Mouse (Mus musculus) gastrocnemius, postnatal 36 days (tissue): ENCODE data around the gene Nek7. TPM values are rescaled to one million over a fixed set of nuclear protein-coding genes. Genes with fewer than 3 reads are reported as not detected.

Source experiments
- DNase-seq, 2 experiments: peaks; one replicate each; pipeline ENCODE4 v3.0.0; 2022
- intact Hi-C: fragments of 180-260 bp; cut with DNase I; formaldehyde crosslinking; loops from one replicate; pipeline ENCODE4 v1.15.1; 2025
- long read RNA-seq, 2 experiments: library from polyadenylated mRNA; stranded (forward); transcript quantifications; one replicate each; pipeline ENCODE4 v2.0.0; 2021
- total RNA-seq, 2 experiments: library from RNA; stranded (reverse); gene quantifications; 2 replicates each; pipeline ENCODE4 v1.2.3; 2021

Gene Nek7
- total RNA-seq = 10 to 100 TPM; 85.8 to 90.1 TPM
- long read RNA-seq, experiment 1, full-length matches to known transcripts = 60 of 89 reads
- long read RNA-seq, experiment 1, partial matches to known transcripts = 7 of 89 reads
- long read RNA-seq, experiment 1, other reads (novel, unspliced or antisense) = 22 of 89 reads
- long read RNA-seq, experiment 2, full-length matches to known transcripts = 66 of 85 reads
- long read RNA-seq, experiment 2, partial matches to known transcripts = 4 of 85 reads
- long read RNA-seq, experiment 2, other reads (novel, unspliced or antisense) = 15 of 85 reads

DNA sequence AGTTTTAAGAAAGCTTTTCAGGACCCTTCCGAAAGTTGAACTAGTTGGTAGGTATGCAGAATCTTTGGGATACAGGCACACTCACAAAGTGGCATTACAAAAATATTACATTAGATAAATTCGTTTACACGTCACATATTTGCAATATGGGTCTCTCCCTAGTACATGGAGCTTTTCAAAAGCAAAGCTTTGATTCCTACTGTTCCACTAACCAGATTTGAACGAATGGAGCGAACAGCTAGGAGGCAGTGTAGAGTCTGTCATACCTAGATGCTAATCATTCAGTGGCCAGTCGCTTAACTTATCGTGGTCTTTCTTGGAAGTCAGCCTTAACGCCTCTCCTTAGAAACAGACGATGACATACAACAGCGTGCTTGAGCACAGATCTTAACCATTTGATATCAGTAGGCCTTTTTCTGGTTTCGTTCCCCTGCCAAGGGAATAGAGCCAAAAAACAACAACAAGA is at the start of gene Nek7:
Gene Nek7 (minus strand): TSS at position 146 of the 466 bp plus-strand sequence.
- DNase-seq = no peak
- intact Hi-C loops = loop anchor here (5.0 kb wide), 1 partner anchor 38 kb away; no protein-coding TSS in a partner anchor

DNA sequence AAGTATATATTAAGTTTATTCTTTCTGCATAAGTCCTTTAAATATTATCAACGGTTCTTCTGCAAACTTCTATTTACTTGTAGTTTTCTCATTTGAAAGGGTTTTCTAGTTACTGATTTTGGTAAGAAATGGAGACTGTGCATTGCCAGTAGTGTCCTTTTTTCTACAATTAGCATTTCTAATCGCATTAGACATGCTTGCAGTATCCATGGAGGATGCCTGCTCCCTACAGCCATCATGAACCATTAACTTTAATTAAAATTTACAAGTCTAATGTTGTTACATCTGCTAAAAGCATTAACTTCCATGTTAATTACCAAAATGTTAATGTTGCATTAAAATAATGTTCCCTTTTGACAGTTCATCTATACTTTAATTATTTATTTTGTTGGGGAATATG is 42.4 kb upstream of the Nek7 start:
- DNase-seq = no peak
- intact Hi-C loops = no loop called here

DNA sequence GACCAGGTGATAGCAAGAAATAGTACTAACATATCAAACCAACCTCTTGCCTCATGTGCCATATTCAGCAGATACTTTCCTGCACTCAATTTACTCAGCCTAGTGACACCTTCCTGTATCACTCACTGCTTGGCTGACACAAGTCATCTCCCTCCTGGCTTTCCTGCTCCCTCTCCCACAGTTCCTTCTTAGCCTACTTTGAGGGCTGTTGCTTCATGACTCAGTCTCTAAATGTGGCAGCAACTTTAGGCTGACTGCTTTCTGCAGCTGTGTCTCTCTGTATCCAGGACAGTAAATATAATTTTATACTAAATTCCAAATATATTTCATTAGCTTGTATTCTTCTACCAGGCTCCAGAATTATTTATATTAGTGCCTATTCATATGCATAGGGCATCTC is 34.3 kb upstream of the Nek7 start:
- intact Hi-C loops = no loop called here
- DNase-seq = no peak

DNA sequence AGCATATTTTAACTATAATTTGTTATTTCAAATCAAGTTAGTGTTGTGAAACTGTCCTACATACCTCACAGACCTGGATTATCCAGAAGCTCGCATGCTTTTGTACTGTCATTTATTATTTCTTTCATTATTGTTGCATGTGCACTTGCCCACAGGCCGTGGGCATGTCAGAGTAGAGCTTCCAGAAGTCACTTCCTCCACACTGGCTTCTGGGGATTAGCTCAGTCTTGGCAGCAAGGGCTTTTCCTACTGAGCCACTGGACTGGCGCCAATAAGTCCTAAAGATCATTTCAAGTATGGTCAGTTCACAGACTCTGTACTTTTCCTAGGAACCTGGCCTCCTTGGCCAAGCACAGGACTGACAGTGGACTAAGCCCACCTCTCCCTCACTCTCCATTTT is 25.1 kb upstream of the Nek7 start:
- intact Hi-C loops = no loop called here
- no peak for DNase-seq

DNA sequence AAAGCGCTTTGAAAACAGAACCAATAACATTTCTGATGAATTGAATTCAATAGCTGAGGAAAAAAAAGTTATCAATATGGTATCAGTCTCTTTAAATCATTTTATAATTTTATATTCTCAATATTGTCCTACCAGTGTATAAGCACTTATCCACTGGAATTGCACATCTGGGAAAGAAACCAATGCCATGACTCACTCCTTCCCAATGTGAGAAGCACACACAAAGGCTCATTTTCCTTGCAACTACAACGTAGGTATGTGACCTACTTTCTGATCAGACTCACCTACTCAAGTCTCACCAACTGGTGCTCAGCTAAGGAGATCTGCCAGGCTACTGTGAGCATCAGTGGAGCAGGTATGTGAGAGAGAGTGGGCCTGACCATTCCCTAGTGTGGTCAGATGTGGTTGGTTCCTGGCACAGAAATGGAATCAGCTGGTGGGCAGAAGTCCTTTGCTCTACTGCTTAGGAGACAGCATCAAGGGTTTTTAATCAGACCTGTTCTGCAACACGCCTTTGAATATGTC is 23.4 kb upstream of the Nek7 start:
- no peak for DNase-seq
- intact Hi-C loops = no loop called here

DNA sequence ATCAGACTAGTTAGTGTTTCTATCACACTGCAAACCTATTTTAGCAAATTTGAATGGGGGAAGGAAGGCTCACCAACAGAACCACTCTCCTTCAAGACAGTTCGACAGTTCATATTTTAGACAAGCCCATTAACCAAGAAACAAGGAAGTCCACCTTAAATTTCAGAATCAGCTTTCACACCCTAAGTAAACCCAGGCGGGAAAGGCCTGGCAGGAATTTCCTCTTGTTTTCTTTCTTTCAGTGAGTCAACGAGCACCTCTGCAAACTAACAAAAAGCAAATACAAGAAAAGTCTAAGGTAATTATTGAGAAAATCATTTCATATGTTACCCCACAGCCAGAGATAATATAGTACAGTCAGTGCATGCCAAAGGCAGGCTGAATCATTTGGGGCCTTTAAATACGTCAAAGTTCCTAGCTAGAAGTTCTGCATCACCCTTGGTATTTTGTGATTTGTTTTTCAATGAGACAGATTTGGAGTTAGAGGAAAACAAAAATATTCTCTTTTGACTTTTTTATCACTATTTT is 21.1 kb upstream of the Nek7 start:
- DNase-seq = no peak
- intact Hi-C loops = no loop called here

DNA sequence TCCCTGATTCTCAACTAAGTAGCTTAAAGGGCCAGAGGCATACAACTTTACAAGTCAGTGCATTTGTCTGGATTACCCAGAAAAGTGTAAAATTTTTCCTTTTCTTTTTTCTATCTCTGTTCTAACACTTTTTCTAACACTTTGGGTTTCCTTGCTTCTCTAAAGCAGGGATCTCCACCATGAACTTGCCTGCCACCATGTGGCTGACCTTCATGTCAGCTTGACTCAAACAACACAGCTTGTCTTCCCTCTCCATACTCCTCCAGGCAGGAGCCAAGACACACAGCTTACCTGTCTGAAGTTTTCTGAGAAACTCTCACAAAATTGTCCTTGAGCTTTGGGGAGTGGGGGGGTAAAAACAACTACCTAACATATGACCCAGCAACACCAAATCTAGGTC is 17.9 kb upstream of the Nek7 start:
- intact Hi-C loops = loop anchor here (2.0 to 10.0 kb wide), 3 partner anchors 81 to 309 kb away; no protein-coding TSS in a partner anchor
- DNase-seq = no peak

DNA sequence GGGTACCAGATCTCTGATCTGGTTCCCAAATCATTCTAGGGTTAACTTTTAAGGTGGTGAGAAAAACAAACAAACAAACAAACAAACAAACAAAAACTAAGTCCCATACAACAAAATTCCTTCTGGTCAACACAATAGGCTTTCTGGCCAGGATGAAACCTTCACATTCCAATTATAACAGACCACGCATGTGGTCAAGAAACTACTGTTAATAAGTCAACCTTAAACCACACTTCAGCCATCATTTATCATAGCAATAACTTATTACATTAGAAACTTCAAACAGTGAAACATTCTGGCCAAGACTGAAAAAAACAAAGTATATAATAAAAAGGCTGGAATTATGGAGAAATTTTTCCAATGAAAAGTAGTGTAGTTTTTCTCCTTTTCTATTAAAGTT is 14.6 kb upstream of the Nek7 start:
- intact Hi-C loops = loop anchor here (10.0 kb wide), 1 partner anchor 220 kb away; no protein-coding TSS in a partner anchor
- DNase-seq = no peak

DNA sequence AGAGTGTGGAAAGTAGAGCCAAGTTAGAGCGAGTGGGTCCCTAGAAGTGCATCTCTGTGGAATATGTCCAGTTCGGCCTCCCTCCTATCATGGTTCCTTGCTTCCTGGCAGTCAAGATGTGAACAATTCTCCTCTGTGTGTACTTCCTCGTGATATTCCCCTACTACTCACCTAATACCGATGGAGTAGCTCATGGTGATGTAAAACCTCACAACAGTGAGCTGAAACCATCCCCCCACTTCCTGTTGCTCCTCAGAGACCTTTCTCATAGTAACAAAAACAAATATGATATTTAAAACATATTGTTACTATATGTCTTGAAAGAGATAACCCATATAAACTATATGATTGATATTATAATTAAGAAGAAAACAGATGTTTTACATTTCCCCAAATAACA is 9.0 kb upstream of the Nek7 start:
- intact Hi-C loops = no loop called here
- DNase-seq = no peak

DNA sequence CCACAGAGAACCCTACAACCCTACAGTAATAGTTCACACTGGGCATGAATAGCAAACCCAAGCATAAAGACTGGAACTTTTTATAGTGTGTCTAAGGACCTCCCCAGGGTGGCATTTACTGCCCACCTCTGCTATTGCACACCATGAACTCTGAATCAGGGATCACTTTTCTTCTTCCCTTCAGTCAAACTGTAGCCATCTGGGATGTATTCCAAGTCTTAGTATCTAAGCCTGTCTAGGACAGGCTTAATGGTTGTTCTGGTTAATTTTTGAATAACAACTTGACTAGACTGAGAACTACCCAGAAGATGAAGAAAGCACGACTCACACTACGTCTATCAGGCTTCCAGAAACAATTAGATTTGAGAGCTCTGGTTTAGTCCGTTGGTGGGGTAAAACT is 8.5 kb upstream of the Nek7 start:
- intact Hi-C loops = no loop called here
- DNase-seq = no peak

DNA sequence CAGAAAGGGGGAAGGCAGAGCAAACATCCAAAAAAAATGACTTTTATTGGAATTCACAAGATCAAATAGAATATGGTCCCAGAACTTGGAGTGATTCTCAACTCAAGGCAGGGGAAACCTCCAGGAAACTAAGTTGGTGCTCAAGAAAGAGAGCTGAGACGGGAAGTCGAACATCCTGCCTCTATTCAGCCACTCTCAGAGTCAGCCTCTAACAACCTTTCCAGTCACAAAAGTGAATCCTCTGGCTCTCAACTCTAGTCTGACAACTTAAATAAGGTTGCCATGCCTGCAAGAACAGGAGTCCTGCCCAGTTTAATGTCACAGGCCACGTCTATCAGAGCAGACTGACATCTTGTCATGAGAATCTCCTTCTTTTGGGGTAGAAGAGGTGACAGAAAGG is 7.9 kb upstream of the Nek7 start:
- DNase-seq = no peak
- intact Hi-C loops = no loop called here

DNA sequence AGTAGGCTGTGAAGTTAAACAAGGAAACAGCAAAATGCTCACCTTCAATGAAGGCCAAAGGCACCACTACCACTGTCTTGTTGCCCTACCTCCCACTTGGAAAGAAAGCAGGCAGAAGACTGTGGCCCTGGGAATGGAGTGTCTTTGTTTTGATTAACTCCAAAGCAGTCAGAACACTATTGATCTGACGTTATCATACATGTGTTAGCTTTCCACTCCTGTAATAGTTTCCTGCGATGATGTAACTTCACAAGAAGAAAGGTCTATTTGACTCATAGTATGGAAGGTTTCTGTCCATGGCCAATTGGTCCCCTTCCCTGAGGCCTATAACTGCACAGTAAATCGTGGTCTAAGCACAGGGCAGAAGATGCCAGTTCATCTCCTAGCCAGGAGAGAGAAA is 6.3 kb upstream of the Nek7 start:
- DNase-seq = no peak
- intact Hi-C loops = no loop called here

DNA sequence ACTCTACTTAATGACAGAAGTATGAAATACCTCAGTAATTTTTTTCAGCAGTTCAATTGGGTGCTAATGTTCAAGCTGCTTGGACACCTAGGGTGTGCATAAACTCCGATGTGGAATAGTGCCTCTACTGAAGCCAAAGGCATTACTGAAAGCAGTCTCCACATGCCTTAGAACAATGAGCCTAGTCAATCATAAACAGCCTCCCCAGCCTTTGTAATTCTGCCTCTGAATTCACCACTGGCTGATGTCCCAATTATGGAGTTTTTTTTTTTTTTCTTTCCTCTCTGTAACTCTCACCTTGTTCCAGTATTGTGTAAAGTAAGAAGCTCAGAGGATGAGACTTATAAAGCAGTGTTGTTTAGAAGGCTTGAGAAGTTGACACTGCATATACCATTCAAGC is 3.9 kb upstream of the Nek7 start:
- intact Hi-C loops = no loop called here
- DNase-seq = no peak

DNA sequence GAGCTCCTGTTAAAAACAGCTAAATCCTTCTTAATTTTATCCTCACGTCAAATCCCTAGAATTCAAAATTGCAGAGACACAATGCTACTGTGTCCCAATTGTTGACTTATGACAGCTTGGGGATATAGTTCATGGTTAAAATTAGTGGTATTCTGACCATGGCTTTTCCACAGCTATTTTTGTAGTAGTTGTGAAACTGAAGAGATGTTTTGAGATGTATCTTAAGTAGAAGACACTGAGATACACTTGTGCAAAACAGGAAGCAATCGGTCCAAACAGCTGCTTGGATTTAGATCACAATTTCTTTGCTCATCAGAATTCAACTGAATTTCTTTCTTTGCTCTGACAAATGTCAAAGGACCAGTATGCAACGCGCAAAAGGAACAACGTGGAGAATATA is 2.9 kb upstream of the Nek7 start:
- intact Hi-C loops = no loop called here
- no peak for DNase-seq

DNA sequence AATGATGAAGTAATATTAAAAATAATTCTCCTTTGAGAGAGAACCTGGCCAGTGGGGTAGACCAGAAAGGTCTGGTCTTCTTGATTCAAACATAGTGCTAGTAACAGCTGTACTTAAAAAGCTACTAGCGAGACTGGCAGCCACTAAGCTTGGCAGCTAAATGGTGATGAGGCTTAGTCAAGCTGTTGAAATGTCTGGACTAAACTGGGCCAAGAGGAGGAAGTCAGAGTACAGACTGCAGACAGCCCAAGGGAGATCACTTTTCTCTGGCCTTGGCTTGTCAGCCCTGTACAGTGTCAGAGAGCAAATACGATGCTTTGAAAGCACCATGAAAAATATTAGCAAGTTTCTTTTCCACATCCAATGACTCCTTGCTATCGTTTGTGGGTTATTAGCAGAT is 2.5 kb upstream of the Nek7 start:
- intact Hi-C loops = no loop called here

DNA sequence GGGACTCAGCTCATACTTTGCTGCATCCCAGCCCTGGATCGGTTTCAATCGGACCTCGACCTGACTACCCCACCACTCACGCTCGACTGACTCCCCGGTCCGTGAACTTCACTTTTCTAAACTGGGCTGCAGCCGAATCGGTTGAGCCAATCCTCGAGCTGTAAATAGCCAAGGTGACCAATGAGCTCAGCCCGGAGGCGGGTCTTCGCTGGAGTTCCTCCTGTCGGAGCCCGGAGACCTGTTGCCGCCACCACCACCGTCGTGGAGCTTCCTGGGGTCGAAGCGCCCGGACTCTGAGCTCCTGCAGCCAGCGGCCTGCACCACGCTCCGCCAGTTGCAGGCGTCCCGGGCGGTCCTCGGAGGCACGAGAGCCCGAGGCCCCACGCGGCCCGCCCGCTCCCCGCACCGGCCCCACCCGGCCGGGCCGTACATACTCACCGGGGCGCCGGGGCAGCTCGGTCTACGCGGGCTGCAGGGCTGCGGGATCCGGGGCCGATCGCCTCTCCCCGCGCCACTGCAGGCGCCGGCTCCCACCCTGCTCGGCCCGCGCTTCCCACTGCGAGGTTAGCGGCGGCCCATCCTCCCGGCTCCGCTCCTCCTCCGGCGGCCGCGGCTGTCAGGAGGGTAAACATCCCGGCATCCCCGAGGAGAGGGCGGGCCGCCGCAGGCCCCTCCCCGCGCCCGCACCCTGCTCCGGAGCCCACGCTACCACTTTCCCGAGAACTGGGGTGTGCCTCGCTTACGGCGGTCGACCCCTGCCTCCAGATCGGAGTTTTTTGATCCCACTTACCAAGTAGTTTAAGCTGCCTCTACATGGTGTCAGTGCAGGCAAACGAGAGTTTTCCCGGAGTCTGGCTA is 598 bp downstream of the Nek7 start:
- intact Hi-C loops = loop anchor here (5.0 kb wide), 1 partner anchor 37 kb away; no protein-coding TSS in a partner anchor
- DNase-seq = peak; percentile 95 to 96

More for the DNA sequence above, 2.5 kb upstream of the Nek7 start:
- DNase-seq = peak; percentile 38 to 63

DNA sequence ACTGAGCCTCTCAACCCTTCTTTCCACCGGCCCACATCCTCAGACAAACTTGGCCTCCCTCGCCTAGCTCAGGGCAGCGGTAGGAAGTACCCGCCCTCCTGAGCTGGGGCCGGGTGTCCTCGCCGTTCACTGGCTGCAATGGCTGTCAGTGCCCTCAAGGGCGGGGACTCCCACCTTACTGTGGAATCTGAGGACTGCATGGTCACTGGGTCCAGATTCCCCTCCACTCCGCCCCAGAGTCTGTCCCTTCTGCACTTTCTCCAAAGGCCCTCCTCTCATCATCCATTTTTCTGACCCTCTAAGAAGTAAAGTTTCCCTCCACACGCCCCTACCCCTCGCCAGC is 2.0 kb downstream of the Nek7 start:
- intact Hi-C loops = loop anchor here (5.0 kb wide), 1 partner anchor 36 kb away; no protein-coding TSS in a partner anchor
- peak; percentile 78 to 89 for DNase-seq

DNA sequence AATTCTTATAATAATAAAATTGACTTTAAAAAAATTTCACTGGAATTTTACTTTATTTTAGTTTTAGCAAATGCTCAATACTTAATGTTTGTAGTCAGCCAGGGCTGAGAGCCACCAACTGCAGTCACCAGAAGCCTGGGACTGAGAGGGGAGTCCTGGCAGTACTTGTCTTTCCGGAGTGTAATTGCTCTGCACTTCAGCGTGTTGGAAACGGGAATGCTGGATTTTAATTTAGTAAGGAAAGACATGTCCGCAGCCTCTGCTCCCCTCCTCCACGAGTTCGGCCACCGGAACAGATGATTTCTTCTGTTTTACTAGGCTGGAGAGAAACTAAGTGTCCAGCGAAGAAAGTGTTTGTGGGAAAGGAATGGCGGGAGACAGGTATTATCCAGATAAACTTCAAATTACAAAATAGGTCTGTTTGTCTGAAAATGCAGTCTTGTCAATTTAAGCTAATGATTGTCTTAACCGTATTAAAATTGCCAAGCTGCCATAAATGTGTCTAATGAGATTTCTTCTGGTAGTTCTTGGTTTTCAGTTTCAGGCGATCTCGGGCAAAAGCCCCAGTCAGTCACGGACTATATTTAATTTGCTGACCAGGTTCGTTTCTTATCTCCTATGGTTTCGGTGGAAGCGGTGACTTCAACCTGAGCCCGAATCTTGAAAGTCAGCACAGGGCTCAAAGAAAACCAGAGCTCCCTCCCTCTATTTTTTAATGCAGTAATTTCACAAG is 2.5 kb downstream of the Nek7 start:
- DNase-seq = no peak
- intact Hi-C loops = loop anchor here (5.0 kb wide), 1 partner anchor 35 kb away; no protein-coding TSS in a partner anchor

DNA sequence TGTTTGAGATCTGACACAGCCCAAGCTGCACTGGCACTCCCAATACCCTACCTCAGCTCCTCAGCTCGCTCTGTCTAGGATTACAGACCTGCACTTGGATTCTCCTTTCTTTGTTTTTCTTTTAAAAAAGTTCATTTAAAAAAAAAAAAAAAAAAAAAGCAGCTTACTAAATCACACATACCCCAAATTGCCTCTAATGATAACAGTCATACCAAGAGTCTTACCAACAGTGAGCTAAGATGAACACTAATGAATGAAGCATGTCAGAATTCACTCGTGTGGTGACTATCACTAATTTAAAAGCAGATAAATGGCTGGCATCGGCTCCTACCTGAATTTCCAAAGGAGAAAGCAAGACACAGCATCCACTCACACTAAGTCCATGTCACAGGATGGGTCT is 4.6 kb downstream of the Nek7 start:
- DNase-seq = no peak
- intact Hi-C loops = loop anchor here (5.0 kb wide), 1 partner anchor 33 kb away; no protein-coding TSS in a partner anchor

DNA sequence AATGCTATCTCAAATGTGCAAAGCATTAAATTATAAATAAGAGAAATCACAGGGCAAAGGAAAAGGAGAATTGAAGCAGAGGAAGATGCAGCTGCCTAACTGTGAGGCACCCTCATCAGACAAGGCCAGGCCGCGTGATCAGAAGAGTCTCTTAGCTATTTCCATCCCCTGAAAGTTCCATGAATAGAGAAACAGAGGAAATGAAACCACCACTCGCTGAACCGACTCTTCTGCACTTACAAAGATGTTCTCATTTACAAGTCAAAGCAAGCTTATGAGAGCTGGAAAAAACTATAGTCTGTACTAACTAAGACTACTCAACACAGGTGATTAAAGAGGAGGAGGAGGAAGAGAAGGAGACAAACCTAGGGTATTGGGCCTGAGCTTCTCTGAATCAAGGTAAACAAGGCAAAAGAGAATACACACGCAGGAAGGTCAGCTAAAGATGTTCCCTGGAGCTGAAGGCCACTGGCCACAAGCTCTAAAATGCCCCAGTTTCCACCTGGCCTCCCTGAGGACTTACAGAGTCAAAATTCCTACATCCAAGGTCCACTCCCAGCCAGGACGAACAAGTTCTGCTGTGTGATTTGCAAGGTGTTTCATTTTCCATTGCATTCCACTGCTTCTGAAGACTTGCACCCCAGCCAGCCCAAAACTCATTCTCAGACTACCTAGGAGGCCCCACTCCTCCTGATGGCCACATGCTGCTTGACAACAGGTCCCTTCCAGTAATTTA is 5.2 kb downstream of the Nek7 start:
- intact Hi-C loops = loop anchor here (5.0 kb wide), 1 partner anchor 32 kb away; no protein-coding TSS in a partner anchor

More for the DNA sequence above, 5.2 kb downstream of the Nek7 start:
- no peak for DNase-seq
